Mouse (Mus musculus): ENCODE results near the gene Uqcc1.

- TF ChIP-seq CTCF (IDR thresholded peaks at IDR 0.05; ENCODE audit: extremely low read depth, insufficient read length, insufficient replicate concordance, low read depth, low read length) (no peak), POLR2A (IDR thresholded peaks at IDR 0.05; ENCODE audit: low read depth, low read length) (no peak)
Measured at GRCm38 (mm10) chr2:155834732-155835131, 95.4 kb downstream of the Uqcc1 start, which contains the start of gene Fam83c.

Data from small intestine, adult 2 months (tissue).